Mouse (Mus musculus) hindbrain, embryonic 13.5 days (tissue): Measurements from ENCODE around the gene H2-Q6. TPM values are rescaled to one million over a fixed set of nuclear protein-coding genes. Genes with fewer than 3 reads are reported as not detected.
"Not testable (repeated sequence)": the region's sequence is repeated elsewhere in the genome, so short reads cannot be mapped to it uniquely, and the experiment has no call there.

Experiments used
- ATAC-seq: fragments of 200-750 bp; cut with Nextera tagmentation; 2 replicates; pipeline ENCODE4 v1.8.0; 2017; ENCODE audit warnings: moderate TSS enrichment; ENCODE audit not compliant: low FRiP score
- H3K27ac ChIP-seq: fragments of 300-500 bp; sonication (generic); 2 replicates; pipeline ENCODE4 v1.5.1; 2015; ENCODE audit warnings: inconsistent platforms, mild to moderate bottlenecking, moderate library complexity
- H3K27me3 ChIP-seq: fragments of 300-500 bp; sonication (generic); 2 replicates; pipeline ENCODE4 v1.6.1; 2015; ENCODE audit warnings: mild to moderate bottlenecking, inconsistent platforms
- H3K36me3 ChIP-seq: fragments of 300-500 bp; sonication (generic); 2 replicates; pipeline ENCODE4 v1.6.1; 2015; ENCODE audit warnings: mild to moderate bottlenecking, inconsistent platforms
- H3K4me1 ChIP-seq: fragments of 300-500 bp; sonication (generic); replicated peaks from 2 replicates; pipeline ENCODE4 v1.6.1; 2015; ENCODE audit warnings: inconsistent platforms
- H3K4me2 ChIP-seq: fragments of 300-500 bp; sonication (generic); 2 replicates; pipeline ENCODE4 v1.6.1; 2015; ENCODE audit warnings: inconsistent platforms, mild to moderate bottlenecking, moderate library complexity
- H3K4me3 ChIP-seq: fragments of 300-500 bp; sonication (generic); 2 replicates; pipeline ENCODE4 v1.5.1; 2015; ENCODE audit warnings: mild to moderate bottlenecking, inconsistent platforms
- H3K9ac ChIP-seq: fragments of 300-500 bp; sonication (generic); 2 replicates; pipeline ENCODE4 v1.6.1; 2015; ENCODE audit warnings: mild to moderate bottlenecking, inconsistent platforms
- H3K9me3 ChIP-seq: fragments of 300-500 bp; sonication (generic); 2 replicates; pipeline ENCODE4 v1.6.1; 2016; ENCODE audit warnings: inconsistent platforms
- WGBS: fragments of 180-500 bp; shearing (Covaris S2); methylation state at CpG from one replicate; pipeline ENCODE4 v1.1.7; 2015; 5-methylcytosine and 5-hydroxymethylcytosine counted together
- polyA plus RNA-seq: library from polyadenylated mRNA; unstranded; fragments of >200 nt; fragmentation: Nextera tagmentation; extraction: Ambion mirVana; gene quantifications from 2 replicates; pipeline ENCODE4 v1.2.1, GENCODE M21; 2015

Gene H2-Q6
- polyA plus RNA-seq: 0.30 and 0.34 TPM in 2 replicates

- Histone ChIP-seq H3K9ac (peak within 1 kb of the TSS; percentile 59), H3K27me3 (peaks cover 45% of the 10 kb centered on the region), H3K4me3 (peak within 1 kb of the TSS; percentile 39), H3K4me2 (peak within 1 kb of the TSS; percentile 69), H3K4me1 (peaks cover 12% of the 10 kb centered on the region)
- H3K36me3 ChIP-seq, H3K27ac ChIP-seq, H3K9me3 ChIP-seq: not testable (repeated sequence)
- WGBS: under 1% methylated on average over 62 of the region's 66 CpGs
- ATAC-seq: peak; percentile 57
These were observed at the start of gene H2-Q6 for GRCm38 (mm10) chr17:35424624-35425416. TSS of gene H2-Q6 (plus strand) at chr17:35424850.

- ATAC-seq: peak; percentile 84
- peak within 1 kb of the TSS; percentile 87 for H3K4me2 ChIP-seq
- 1% methylated on average over 16 of the region's 16 CpGs for WGBS
- H3K27me3 ChIP-seq: peaks cover 25% of the 10 kb centered on the region
- H3K9me3 ChIP-seq: no peaks in the 10 kb centered on the region
- no peak within 1 kb of the TSS for H3K27ac ChIP-seq
- peak within 1 kb of the TSS; percentile 67 for H3K9ac ChIP-seq
- no peaks in the 10 kb centered on the region for H3K36me3 ChIP-seq
- peaks cover 11% of the 10 kb centered on the region for H3K4me1 ChIP-seq
- H3K4me3 ChIP-seq: peak within 1 kb of the TSS; percentile 51
These were observed 45.3 kb upstream of the H2-Q6 start, which contains the start of gene H2-Q4 for GRCm38 (mm10) chr17:35379369-35379728. TSS of gene H2-Q4 (plus strand) at chr17:35379617.

- no peaks in the 10 kb centered on the region for H3K9me3 ChIP-seq
- peak; percentile 49 for ATAC-seq
- H3K27ac ChIP-seq: no peak overlapping the region
- H3K9ac ChIP-seq: peak overlapping the region; percentile 67
- H3K36me3 ChIP-seq: no peaks in the 10 kb centered on the region
- peak overlapping the region; percentile 51 for H3K4me3 ChIP-seq
- H3K27me3 ChIP-seq: peaks cover 25% of the 10 kb centered on the region
- H3K4me1 ChIP-seq: peaks cover 11% of the 10 kb centered on the region
- WGBS: under 1% methylated on average over 68 of the region's 70 CpGs
- H3K4me2 ChIP-seq: peak overlapping the region; percentile 87
These were observed 44.8 kb upstream of the H2-Q6 start for GRCm38 (mm10) chr17:35379729-35380451.

GRCm38 (mm10) chr17:35389796-35390195, 34.9 kb upstream of the H2-Q6 start:
- H3K4me1 ChIP-seq, H3K27me3 ChIP-seq, H3K9me3 ChIP-seq, H3K4me2 ChIP-seq, H3K4me3 ChIP-seq, H3K9ac ChIP-seq, ATAC-seq, H3K36me3 ChIP-seq, H3K27ac ChIP-seq: not testable (repeated sequence)
- WGBS: 8% methylated on average over 7 of the region's 7 CpGs

GRCm38 (mm10) chr17:35392671-35393070, 32.0 kb upstream of the H2-Q6 start:
- H3K4me2 ChIP-seq, H3K9me3 ChIP-seq, ATAC-seq, H3K9ac ChIP-seq, H3K27ac ChIP-seq, H3K36me3 ChIP-seq, H3K4me3 ChIP-seq, H3K4me1 ChIP-seq: not testable (repeated sequence)
- peaks cover 14% of the 10 kb centered on the region; the same call in 1 of the 2 replicates for H3K27me3 ChIP-seq
- WGBS: 68% methylated on average over 2 of the region's 2 CpGs

- WGBS: 1% methylated on average over 53 of the region's 75 CpGs
- ATAC-seq: peak; percentile 77
- Histone ChIP-seq H3K27me3 (peaks cover 14% of the 10 kb centered on the region; the same call in 1 of the 2 replicates), H3K4me2 (peak overlapping the region; percentile 49), H3K4me3 (peak overlapping the region; percentile 30)
- H3K27ac ChIP-seq, H3K9me3 ChIP-seq, H3K4me1 ChIP-seq, H3K9ac ChIP-seq, H3K36me3 ChIP-seq: not testable (repeated sequence)
These were observed 30.5 kb upstream of the H2-Q6 start for GRCm38 (mm10) chr17:35393864-35394800.

- not testable (repeated sequence) for H3K9ac ChIP-seq, H3K4me2 ChIP-seq, H3K4me3 ChIP-seq, H3K4me1 ChIP-seq, ATAC-seq, H3K36me3 ChIP-seq, H3K27ac ChIP-seq, H3K9me3 ChIP-seq
- peaks cover 14% of the 10 kb centered on the region; the same call in 1 of the 2 replicates for H3K27me3 ChIP-seq
- 79% methylated on average over 2 of the region's 2 CpGs for WGBS
These were observed 27.7 kb upstream of the H2-Q6 start for GRCm38 (mm10) chr17:35396956-35397355.

- H3K9ac ChIP-seq, H3K27ac ChIP-seq, ATAC-seq, H3K4me2 ChIP-seq, H3K4me1 ChIP-seq, H3K4me3 ChIP-seq, H3K36me3 ChIP-seq, H3K9me3 ChIP-seq, H3K27me3 ChIP-seq: not testable (repeated sequence)
- no CpG with 5 or more reads among the region's 1 CpGs for WGBS
These were observed 11.6 kb upstream of the H2-Q6 start for GRCm38 (mm10) chr17:35413057-35413456.

GRCm38 (mm10) chr17:35415273-35416129, 9.1 kb upstream of the H2-Q6 start:
- H3K9me3 ChIP-seq, H3K27ac ChIP-seq, H3K36me3 ChIP-seq, H3K4me3 ChIP-seq, H3K9ac ChIP-seq, H3K4me1 ChIP-seq, H3K27me3 ChIP-seq, H3K4me2 ChIP-seq: not testable (repeated sequence)
- 0 out of 2 replicates have a peak, but pooled peaks have one; percentile 57 for ATAC-seq
- 82% methylated on average over 3 of the region's 10 CpGs for WGBS

- H3K27ac ChIP-seq: no peak overlapping the region
- 73% methylated on average over 7 of the region's 7 CpGs for WGBS
- H3K4me3 ChIP-seq: no peak overlapping the region
- no peak overlapping the region for H3K9ac ChIP-seq
- peaks cover 16% of the 10 kb centered on the region for H3K27me3 ChIP-seq
- H3K9me3 ChIP-seq: no peaks in the 10 kb centered on the region
- H3K4me1 ChIP-seq: no peaks in the 10 kb centered on the region
- H3K36me3 ChIP-seq: no peaks in the 10 kb centered on the region
- H3K4me2 ChIP-seq: no peak overlapping the region
- no peak for ATAC-seq
These were observed 5.9 kb upstream of the H2-Q6 start for GRCm38 (mm10) chr17:35418772-35419171.

GRCm38 (mm10) chr17:35419564-35419963, 5.1 kb upstream of the H2-Q6 start:
- not testable (repeated sequence) for H3K4me2 ChIP-seq, H3K9ac ChIP-seq, H3K27ac ChIP-seq, H3K36me3 ChIP-seq, H3K4me3 ChIP-seq, H3K9me3 ChIP-seq, H3K4me1 ChIP-seq, ATAC-seq
- WGBS: 73% methylated on average over 4 of the region's 4 CpGs
- peaks cover 20% of the 10 kb centered on the region for H3K27me3 ChIP-seq
